Mouse (Mus musculus) megakaryocyte-erythroid progenitor cell, adult 5 weeks (primary cell): ENCODE measurements around the gene Serpina3i. TPM values are rescaled to one million over a fixed set of nuclear protein-coding genes. Genes with fewer than 3 reads are reported as not detected.

Experiments
- polyA plus RNA-seq: library from polyadenylated mRNA; stranded (reverse); fragments of >175 nt; gene quantifications from 2 replicates; pipeline ENCODE4 v1.2.3, GENCODE M21; 2012

The Serpina3i gene
- not detected in 2 replicates for polyA plus RNA-seq

DNA sequence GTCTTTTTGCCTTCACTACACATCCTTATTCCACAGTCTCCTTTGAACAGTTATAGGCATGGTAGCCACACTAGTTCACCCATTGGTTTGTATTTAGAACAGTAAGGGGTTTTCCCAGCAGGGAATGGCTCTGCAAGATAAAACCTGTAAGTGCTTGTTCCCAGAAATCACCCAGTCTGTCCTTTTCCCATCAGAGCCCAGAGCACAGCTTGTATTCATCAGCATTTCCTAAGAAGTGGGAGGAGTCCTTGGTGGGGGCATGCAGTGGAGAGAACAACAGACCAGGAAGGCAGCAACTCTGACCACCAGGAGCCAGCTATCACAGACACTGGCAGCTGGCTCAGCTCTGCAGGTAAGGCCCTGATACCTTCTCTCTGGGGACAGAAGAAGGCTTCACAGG is at the start of gene Serpina3i:
TSS of gene Serpina3i (plus strand) at position 260 of the 400 bp plus-strand sequence.

DNA sequence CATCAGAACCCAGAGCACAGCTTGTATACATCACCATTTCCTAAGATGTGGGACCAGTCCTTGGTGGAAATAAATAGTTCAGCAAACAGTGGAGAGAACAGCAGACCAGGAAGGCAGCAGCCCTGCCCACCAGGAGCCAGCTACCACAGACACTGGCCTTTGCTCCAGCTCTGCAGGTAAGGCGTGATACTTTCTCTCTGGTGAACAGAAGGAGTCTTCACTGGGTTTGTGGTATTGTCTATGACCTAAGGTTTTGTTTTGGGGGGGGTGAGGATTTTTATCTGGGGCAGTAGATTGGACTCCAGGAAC is 48.5 kb upstream of the Serpina3i start, which contains the start of gene Serpina3f:
TSS of gene Serpina3f (plus strand) at position 100 of the 309 bp plus-strand sequence.

DNA sequence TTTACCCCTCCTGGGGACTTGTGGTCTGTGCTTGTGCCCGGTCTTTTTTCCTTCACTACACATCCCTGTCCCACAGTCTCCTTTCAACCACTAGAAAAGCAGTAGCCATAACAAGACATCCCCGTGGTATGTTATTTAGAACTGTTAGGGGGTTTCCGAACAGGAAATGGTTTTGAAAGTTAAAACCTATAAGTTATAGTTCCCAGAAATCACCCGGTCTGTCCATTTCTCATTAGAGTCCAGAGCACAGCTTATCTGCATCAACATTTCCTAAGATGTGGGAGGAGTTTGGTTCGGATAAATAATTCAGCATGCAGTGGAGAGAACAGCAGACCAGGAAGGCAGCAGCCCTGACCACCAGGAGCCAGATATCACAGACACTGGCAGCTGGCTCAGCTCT is 27.0 kb upstream of the Serpina3i start, which contains the start of gene Serpina3g:
TSS of gene Serpina3g (plus strand) at position 331 of the 400 bp plus-strand sequence.

DNA sequence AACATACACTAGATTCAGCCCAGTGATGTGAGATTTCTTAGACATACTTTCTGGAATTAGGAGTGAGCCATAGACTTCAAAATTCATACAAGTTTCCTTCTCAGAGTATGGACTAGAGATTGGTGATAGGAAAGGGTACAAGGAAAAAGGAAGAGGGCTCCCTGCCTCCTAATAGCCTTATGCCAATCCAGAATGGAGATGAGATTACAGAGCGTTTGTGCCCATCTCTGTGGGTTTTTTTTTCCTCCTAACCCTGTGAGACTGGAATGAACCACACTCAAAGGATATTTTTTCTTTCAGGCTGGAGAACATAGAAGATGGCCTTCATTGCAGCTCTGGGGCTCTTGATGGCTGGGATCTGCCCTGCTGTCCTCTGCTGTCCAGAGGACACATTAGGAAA is 51.3 kb downstream of the Serpina3i start, which contains the start of gene Serpina3j:
TSS of gene Serpina3j (plus strand) at position 301 of the 400 bp plus-strand sequence.

Other genes starting within 250 kb of the Serpina3i start
- gene Serpina9, start 249.4 kb upstream of the Serpina3i start, polyA plus RNA-seq: not detected in 2 replicates
- gene Serpina12, start 218.7 kb upstream of the Serpina3i start, polyA plus RNA-seq: 0.04 TPM in 1 of 2 replicates, not detected in the other
- gene Serpina5, start 162.0 kb upstream of the Serpina3i start, polyA plus RNA-seq: not detected in 2 replicates
- not detected in 2 replicates for gene Serpina3a, start 150.4 kb upstream of the Serpina3i start, polyA plus RNA-seq
- 0.04 TPM in 1 of 2 replicates, not detected in the other for gene Serpina3b, start 135.1 kb upstream of the Serpina3i start, polyA plus RNA-seq
- gene Serpina3c, start 109.3 kb upstream of the Serpina3i start, polyA plus RNA-seq: 0.05 TPM in 1 of 2 replicates, not detected in the other
- gene Serpina3f, start 48.6 kb upstream of the Serpina3i start, polyA plus RNA-seq: 1.1 and 2.5 TPM in 2 replicates
- gene Serpina3g, start 26.9 kb upstream of the Serpina3i start, polyA plus RNA-seq: 27.5 and 37.0 TPM in 2 replicates
- gene Serpina3j, start 51.4 kb downstream of the Serpina3i start, polyA plus RNA-seq: not detected in 2 replicates
- not detected in 2 replicates for gene Serpina3k, start 75.4 kb downstream of the Serpina3i start, polyA plus RNA-seq
- not detected in 2 replicates for gene Serpina3m, start 75.4 kb downstream of the Serpina3i start, polyA plus RNA-seq
- gene Serpina3n, start 143.6 kb downstream of the Serpina3i start, polyA plus RNA-seq: not detected in 2 replicates
- 0.10 and 0.16 TPM in 2 replicates for gene Gsc, start 210.2 kb downstream of the Serpina3i start, polyA plus RNA-seq